In genomic region chr11:3525560-3525959, GRCm38 (mm10) we compare ENCODE assay signal across 19 mouse cellular contexts. TPM values are rescaled to one million over a fixed set of nuclear protein-coding genes. Genes with fewer than 3 reads are reported as not detected.
A peak's percentile ranks its signal among the peaks of the same experiment; 100 is the strongest.
DNase-seq lines count a peak whose midpoint lies in the region; ATAC-seq and TF ChIP-seq lines count a peak whose summit lies in the region.
"Had no signal": no experiment of that assay in that cellular context is flagged by ENCODE, and none has a peak within 500 bp of the region (broad histone marks: within the 10 kb centered on the region; RNA-seq: fewer than 3 reads in every experiment).

No protein-coding gene starts in this region.

- no peaks in the 10 kb centered on the region for H3K9me3 ChIP-seq in limb, embryonic 13.5 days
- no peaks in the 10 kb centered on the region for H3K9me3 ChIP-seq in limb, embryonic 10.5 days (replicated peaks)
- H3K9me3 ChIP-seq in stomach, postnatal 0 days (ENCODE audit: control insufficient read depth, low read length), result no peaks in the 10 kb centered on the region
- H3K9me3 ChIP-seq: embryonic facial prominence, embryonic 13.5 days; forebrain, embryonic 13.5 days; forebrain, embryonic 15.5 days had no signal

- peak; percentile 14; the same call in 1 of the 2 replicates for ATAC-seq in limb, embryonic 13.5 days (ENCODE audit: low FRiP score, low read depth)
- ATAC-seq in stomach, postnatal 0 days (ENCODE audit: low FRiP score, low TSS enrichment), result no peak
- ATAC-seq: activated CD4-positive, CD25-positive, alpha-beta regulatory T cell, adult 4 months; forebrain, embryonic 13.5 days; forebrain, embryonic 15.5 days; forebrain, postnatal 0 days; Patski had no signal

- 82% methylated on average over 4 of the region's 4 CpGs for WGBS in limb, embryonic 13.5 days
- 86% methylated on average over 4 of the region's 4 CpGs for WGBS in limb, embryonic 10.5 days
- WGBS in stomach, postnatal 0 days, result 94% methylated on average over 4 of the region's 4 CpGs

- intact Hi-C loops in gastrocnemius, adult 2 months (cut with DNase I), result no loop called here

- H3K4me3 ChIP-seq in gastrocnemius, adult 2 months, result peak overlapping the region; percentile 75
- no peak overlapping the region for H3K4me3 ChIP-seq in limb, embryonic 13.5 days
- H3K4me3 ChIP-seq in limb, embryonic 10.5 days, result no peak overlapping the region
- no peak overlapping the region for H3K4me3 ChIP-seq in stomach, postnatal 0 days (ENCODE audit: low read depth, low read length)
- H3K4me3 ChIP-seq: embryonic facial prominence, embryonic 13.5 days; forebrain, embryonic 13.5 days; forebrain, embryonic 15.5 days had no signal

- H3K4me2 ChIP-seq in limb, embryonic 13.5 days (replicated peaks), result no peak overlapping the region
- no peak overlapping the region for H3K4me2 ChIP-seq in stomach, postnatal 0 days (replicated peaks; ENCODE audit: low read depth)
- H3K4me2 ChIP-seq: embryonic facial prominence, embryonic 13.5 days; forebrain, embryonic 13.5 days; forebrain, embryonic 15.5 days had no signal

- DNase-seq in cerebellum, adult 9-10 months, result peak; percentile 16
- DNase-seq in cerebellum, adult 8-10 months, result no peak
- DNase-seq in gastrocnemius, adult 2 months, result peak; percentile 17
- DNase-seq in gastrocnemius, postnatal 25 days, result no peak
- no peak for DNase-seq in limb, embryonic 10.5 days (ENCODE audit: low spot score)
- no peak for DNase-seq in stomach, postnatal 0 days (ENCODE audit: low spot score)
- no peak for DNase-seq in retina, embryonic 14.5 days (ENCODE audit: low spot score)
- DNase-seq: adrenal gland, adult 8-10 months; adrenal gland, postnatal 14 days; adrenal gland, postnatal 36 days; B cell, adult 2 months; forebrain, postnatal 0 days had no signal

- H3K27ac ChIP-seq in gastrocnemius, adult 2 months, result peak overlapping the region; percentile 91
- H3K27ac ChIP-seq in limb, embryonic 13.5 days, result no peak overlapping the region
- H3K27ac ChIP-seq in limb, embryonic 10.5 days, result no peak overlapping the region
- H3K27ac ChIP-seq in stomach, postnatal 0 days (replicated peaks), result no peak overlapping the region
- H3K27ac ChIP-seq: embryonic facial prominence, embryonic 13.5 days; forebrain, embryonic 13.5 days; forebrain, embryonic 15.5 days had no signal

- TF ChIP-seq CTCF in gastrocnemius, adult 2 months (IDR thresholded peaks at IDR 0.05), result no peak
- no peak for TF ChIP-seq CTCF in stomach, postnatal 0 days (IDR thresholded peaks at IDR 0.05; ENCODE audit: low read depth)

- peaks cover 99% of the 10 kb centered on the region for H3K36me3 ChIP-seq in limb, embryonic 13.5 days
- peaks cover 98% of the 10 kb centered on the region for H3K36me3 ChIP-seq in limb, embryonic 10.5 days
- peaks cover 56% of the 10 kb centered on the region for H3K36me3 ChIP-seq in stomach, postnatal 0 days (ENCODE audit: control insufficient read depth, insufficient read depth, low read length)
- H3K36me3 ChIP-seq: forebrain, embryonic 15.5 days had no signal

- TF ChIP-seq EP300 in stomach, postnatal 0 days (optimal IDR thresholded peaks at IDR 0.05), result no peak

- no peaks in the 10 kb centered on the region for H3K27me3 ChIP-seq in limb, embryonic 13.5 days
- no peaks in the 10 kb centered on the region for H3K27me3 ChIP-seq in limb, embryonic 10.5 days (ENCODE audit: low read depth, poor library complexity, severe bottlenecking)
- H3K27me3 ChIP-seq in stomach, postnatal 0 days (ENCODE audit: control insufficient read depth, insufficient read depth, low read length), result no peaks in the 10 kb centered on the region
- H3K27me3 ChIP-seq: embryonic facial prominence, embryonic 13.5 days; forebrain, embryonic 13.5 days; forebrain, embryonic 15.5 days; Patski had no signal

- H3K9ac ChIP-seq in limb, embryonic 13.5 days, result no peak overlapping the region
- H3K9ac ChIP-seq in stomach, postnatal 0 days (ENCODE audit: low read length), result 0 out of 2 replicates have a peak overlapping the region, but pooled peaks have one; percentile 13
- H3K9ac ChIP-seq: embryonic facial prominence, embryonic 13.5 days; forebrain, embryonic 13.5 days; forebrain, embryonic 15.5 days; forebrain, postnatal 0 days had no signal

- H3K4me1 ChIP-seq in limb, embryonic 13.5 days, result no peaks in the 10 kb centered on the region
- no peaks in the 10 kb centered on the region for H3K4me1 ChIP-seq in limb, embryonic 10.5 days
- no peaks in the 10 kb centered on the region for H3K4me1 ChIP-seq in stomach, postnatal 0 days (replicated peaks; ENCODE audit: control insufficient read depth, insufficient read depth)
- H3K4me1 ChIP-seq: embryonic facial prominence, embryonic 13.5 days; forebrain, embryonic 13.5 days; forebrain, embryonic 15.5 days had no signal

RNA-seq across cellular contexts. Expression of gene Selenom, which starts 11.1 kb away (rescaled TPM):
- 10 to 100 TPM; 11.6 to 17.5 TPM for total RNA-seq in gastrocnemius, adult 2 months (2021)
- 10 to 100 TPM; 15.1 to 19.6 TPM for total RNA-seq in gastrocnemius, postnatal 25 days (2021)
- 142 and 153 TPM in 2 replicates for polyA plus RNA-seq in limb, embryonic 13.5 days (2015; fragmentation: Nextera tagmentation; extraction: Ambion mirVana)
- polyA plus RNA-seq in limb, embryonic 10.5 days (2016; fragmentation: Nextera tagmentation; extraction: Ambion mirVana), result 24.4 and 35.0 TPM in 2 replicates
- 179 and 191 TPM in 2 replicates for polyA plus RNA-seq in stomach, postnatal 0 days (2015; fragmentation: Nextera tagmentation; extraction: Ambion mirVana)

RNA-seq across cellular contexts. Expression of gene Smtn, which starts 14.9 kb away (rescaled TPM):
- total RNA-seq in gastrocnemius, adult 2 months (2021), result 100 to 1,000 TPM in 1 of 2 experiments, 10 to 100 TPM in 1; 70.3 to 119 TPM
- total RNA-seq in gastrocnemius, postnatal 25 days (2021), result 10 to 100 TPM; 80.8 to 97.3 TPM
- 57.8 and 63.6 TPM in 2 replicates for polyA plus RNA-seq in limb, embryonic 13.5 days (2015; fragmentation: Nextera tagmentation; extraction: Ambion mirVana)
- 43.0 and 52.8 TPM in 2 replicates for polyA plus RNA-seq in limb, embryonic 10.5 days (2016; fragmentation: Nextera tagmentation; extraction: Ambion mirVana)
- polyA plus RNA-seq in stomach, postnatal 0 days (2015; fragmentation: Nextera tagmentation; extraction: Ambion mirVana), result 103 TPM in 2 replicates

RNA-seq across cellular contexts. Expression of gene Inpp5j, which starts 20.9 kb away (rescaled TPM):
- 1 to 10 TPM; 2.3 to 5.7 TPM for total RNA-seq in gastrocnemius, adult 2 months (2021)
- 1 to 10 TPM; 5.6 TPM for total RNA-seq in gastrocnemius, postnatal 25 days (2021)
- polyA plus RNA-seq in limb, embryonic 13.5 days (2015; fragmentation: Nextera tagmentation; extraction: Ambion mirVana), result 0.09 and 0.23 TPM in 2 replicates
- 0.06 and 0.09 TPM in 2 replicates for polyA plus RNA-seq in limb, embryonic 10.5 days (2016; fragmentation: Nextera tagmentation; extraction: Ambion mirVana)
- 2.4 and 2.7 TPM in 2 replicates for polyA plus RNA-seq in stomach, postnatal 0 days (2015; fragmentation: Nextera tagmentation; extraction: Ambion mirVana)
- polyA plus RNA-seq: activated CD4-positive, CD25-positive, alpha-beta regulatory T cell, adult 4 months had no signal

RNA-seq across cellular contexts. Expression of gene Pla2g3, which starts 37.5 kb away (rescaled TPM):
- total RNA-seq in gastrocnemius, adult 2 months (2021), result not detected
- total RNA-seq in gastrocnemius, postnatal 25 days (2021), result not detected
- 0.22 and 0.38 TPM in 2 replicates for polyA plus RNA-seq in limb, embryonic 13.5 days (2015; fragmentation: Nextera tagmentation; extraction: Ambion mirVana)
- 1.2 and 1.5 TPM in 2 replicates for polyA plus RNA-seq in limb, embryonic 10.5 days (2016; fragmentation: Nextera tagmentation; extraction: Ambion mirVana)
- 9.4 and 11.0 TPM in 2 replicates for polyA plus RNA-seq in stomach, postnatal 0 days (2015; fragmentation: Nextera tagmentation; extraction: Ambion mirVana)
- total RNA-seq: ES-E14 had no signal

Comparison
In these comparisons a context has a peak if more than half of its experiments do, and no peak if none do; other contexts are left out.
1. DNase-seq: peak in cerebellum, adult 9-10 months (single experiment) and gastrocnemius, adult 2 months (single experiment); none in cerebellum, adult 8-10 months (single experiment), gastrocnemius, postnatal 25 days (single experiment), limb, embryonic 10.5 days (single experiment), stomach, postnatal 0 days (single experiment) and retina, embryonic 14.5 days (single experiment).